ENCODE assay signal across 8 mouse cellular contexts in the genomic region with DNA sequence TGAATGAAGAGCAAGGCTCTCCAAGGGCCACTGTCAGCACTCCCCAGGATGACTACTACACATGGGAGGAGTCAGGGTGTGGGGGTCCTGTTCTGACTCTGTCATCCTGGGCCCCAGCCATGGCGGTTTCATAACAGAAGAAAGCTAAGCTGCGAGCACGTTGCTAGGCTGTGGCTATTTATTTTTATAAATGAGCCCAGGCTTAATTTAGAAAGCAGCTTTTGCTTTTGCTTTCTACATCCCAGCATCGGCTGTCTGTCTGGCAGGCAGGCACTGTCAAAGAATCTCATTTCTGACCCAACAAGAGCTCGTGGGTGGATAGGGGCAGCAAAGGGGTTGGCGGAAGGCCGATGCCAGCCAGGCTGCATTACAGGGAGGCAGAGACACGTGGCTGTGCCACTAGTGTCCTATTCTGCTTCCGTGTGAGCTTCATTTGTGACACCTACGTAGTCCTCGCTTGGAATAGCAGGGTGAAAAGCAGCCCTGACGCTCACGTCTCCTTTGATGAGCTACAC.
A peak's percentile ranks its signal among the peaks of the same experiment; 100 is the strongest.
DNase-seq lines count a peak whose midpoint lies in the region; ATAC-seq and TF ChIP-seq lines count a peak whose summit lies in the region.

No protein-coding gene starts in this region.

- no peak for ATAC-seq in heart, embryonic 14.5 days (ENCODE audit: insufficient number of reproducible peaks, insufficient read depth, low FRiP score, low read depth)
- no peak for ATAC-seq in erythroid progenitor cell, adult 5-6 weeks (replicated peaks; ENCODE audit: low FRiP score, poor library complexity, severe bottlenecking)
- ATAC-seq in forebrain, embryonic 16.5 days, result no peak

- intact Hi-C loops in left cerebral cortex, adult 2 months (cut with DNase I), result loop anchor here (2.0 to 5.0 kb wide), 5 partner anchors 58 to 256 kb away; partner anchors contain the start of gene Serp2

- peaks cover 32 to 37% of the 10 kb centered on the region in 2 experiments for H3K4me1 ChIP-seq in heart, embryonic 14.5 days (ENCODE audit: control insufficient read depth in 2 of 2, insufficient read depth in 2 of 2, low read length in 2 of 2)
- H3K4me1 ChIP-seq in forebrain, embryonic 16.5 days (replicated peaks; ENCODE audit: control insufficient read depth, insufficient read depth, low read length), result peaks cover 17% of the 10 kb centered on the region

- peak overlapping the region; percentile 28 for H3K4me2 ChIP-seq in heart, embryonic 14.5 days (ENCODE audit: low read length)
- H3K4me2 ChIP-seq in forebrain, embryonic 16.5 days (ENCODE audit: low read length), result no peak overlapping the region

- no peaks in the 10 kb centered on the region for H3K36me3 ChIP-seq in heart, embryonic 14.5 days (ENCODE audit: control insufficient read depth, insufficient read depth, low read length)
- no peaks in the 10 kb centered on the region for H3K36me3 ChIP-seq in forebrain, embryonic 16.5 days (ENCODE audit: control insufficient read depth, insufficient read depth)

- TF ChIP-seq CTCF in left cerebral cortex, adult 2 months (IDR thresholded peaks at IDR 0.05), result no peak

- no peak overlapping the region for H3K4me3 ChIP-seq in heart, embryonic 14.5 days (ENCODE audit: control insufficient read depth in 1 of 2, insufficient read depth in 1 of 2, low read depth in 1 of 2, low read length in 2 of 2)
- H3K4me3 ChIP-seq in left cerebral cortex, adult 2 months, result no peak overlapping the region
- H3K4me3 ChIP-seq in forebrain, embryonic 16.5 days (replicated peaks; ENCODE audit: low read length), result no peak overlapping the region

- peak overlapping the region; percentile 26; the same call in 1 of the 2 replicates for H3K9ac ChIP-seq in heart, embryonic 14.5 days (ENCODE audit: low read length)
- no peak overlapping the region for H3K9ac ChIP-seq in forebrain, embryonic 16.5 days (replicated peaks; ENCODE audit: low read depth, low read length)

- WGBS in heart, embryonic 14.5 days, result 48% methylated on average over 13 of the region's 13 CpGs
- 63% methylated on average over 13 of the region's 13 CpGs for WGBS in forebrain, embryonic 16.5 days

- peak; percentile 53 to 57 for DNase-seq in B cell, adult 2 months
- DNase-seq in adrenal gland, postnatal 25 days, result peak; percentile 53
- DNase-seq in left cerebral cortex, adult 2 months (ENCODE audit: extremely low spot score in 1 of 2, low spot score in 2 of 2), result peak; percentile 76 to 77
- DNase-seq in right cerebral cortex, adult 2 months (ENCODE audit: low spot score in 2 of 2), result peak; percentile 83 to 88
- no peak for DNase-seq in cerebellum, postnatal 14 days

- peak overlapping the region; percentile 39 to 54; a peak in 3 of 4 replicates for H3K27ac ChIP-seq in heart, embryonic 14.5 days (replicated peaks in 1 of 2; ENCODE audit: control insufficient read depth in 1 of 2, insufficient read depth in 1 of 2, low read depth in 2 of 2, low read length in 2 of 2)
- H3K27ac ChIP-seq in left cerebral cortex, adult 2 months, result peak overlapping the region; percentile 78
- no peak overlapping the region for H3K27ac ChIP-seq in forebrain, embryonic 16.5 days (ENCODE audit: low read length)

- H3K27me3 ChIP-seq in heart, embryonic 14.5 days (ENCODE audit: control insufficient read depth, insufficient read depth, low read length), result no peaks in the 10 kb centered on the region
- H3K27me3 ChIP-seq in forebrain, embryonic 16.5 days (replicated peaks; ENCODE audit: control insufficient read depth, insufficient read depth, low read length), result no peaks in the 10 kb centered on the region

- no peaks in the 10 kb centered on the region for H3K9me3 ChIP-seq in heart, embryonic 14.5 days (ENCODE audit: control insufficient read depth, low read length)
- H3K9me3 ChIP-seq in forebrain, embryonic 16.5 days (ENCODE audit: control insufficient read depth, low read length), result no peaks in the 10 kb centered on the region

Comparison
In these comparisons a context has a peak if more than half of its experiments do, and no peak if none do; other contexts are left out.
1. DNase-seq: peak in B cell, adult 2 months (2 of 2), adrenal gland, postnatal 25 days (single experiment), left cerebral cortex, adult 2 months (2 of 2) and right cerebral cortex, adult 2 months (2 of 2); none in cerebellum, postnatal 14 days (0 of 2).